Mouse (Mus musculus) monocyte, adult 2 months (primary cell): ENCODE results near the gene Dpm3.

Source experiments
- DNase-seq, 2 experiments: peaks; one replicate each; pipeline ENCODE4 v3.0.0; 2022; ENCODE audit warnings: low spot score in 2 of 2, low read depth in 1 of 2

The Dpm3 gene

GRCm38 (mm10) chr3:89293247-89293918 lies 34.2 kb downstream of the Dpm3 start:
- no peak for DNase-seq

DNA sequence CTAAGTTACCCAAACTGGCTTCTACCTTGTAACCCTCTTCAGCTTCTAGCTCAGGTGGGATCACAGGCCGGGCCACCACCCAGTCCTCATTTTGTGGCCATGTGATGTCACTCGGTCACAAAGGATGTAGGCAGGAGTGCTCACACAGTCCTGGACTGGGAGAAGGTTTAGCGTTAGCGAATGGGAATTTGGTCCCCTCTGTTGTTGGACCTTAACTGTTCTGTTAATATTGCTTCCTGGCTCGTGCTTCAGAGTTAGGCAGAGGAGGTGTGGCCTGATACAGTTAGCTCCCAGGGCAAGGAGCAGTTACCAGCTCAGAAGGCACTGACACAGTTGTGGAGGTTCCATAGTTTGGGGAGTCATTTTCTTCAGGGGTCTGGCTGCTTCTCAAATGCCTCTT lies 35.0 kb downstream of the Dpm3 start:
- no peak for DNase-seq

GRCm38 (mm10) chr3:89295685-89296230 lies 36.6 kb downstream of the Dpm3 start:
- no peak for DNase-seq

- DNase-seq = no peak
Measured at GRCm38 (mm10) chr3:89296761-89297396, 37.7 kb downstream of the Dpm3 start.

GRCm38 (mm10) chr3:89298908-89299307 lies 39.8 kb downstream of the Dpm3 start:
- no peak for DNase-seq

DNA sequence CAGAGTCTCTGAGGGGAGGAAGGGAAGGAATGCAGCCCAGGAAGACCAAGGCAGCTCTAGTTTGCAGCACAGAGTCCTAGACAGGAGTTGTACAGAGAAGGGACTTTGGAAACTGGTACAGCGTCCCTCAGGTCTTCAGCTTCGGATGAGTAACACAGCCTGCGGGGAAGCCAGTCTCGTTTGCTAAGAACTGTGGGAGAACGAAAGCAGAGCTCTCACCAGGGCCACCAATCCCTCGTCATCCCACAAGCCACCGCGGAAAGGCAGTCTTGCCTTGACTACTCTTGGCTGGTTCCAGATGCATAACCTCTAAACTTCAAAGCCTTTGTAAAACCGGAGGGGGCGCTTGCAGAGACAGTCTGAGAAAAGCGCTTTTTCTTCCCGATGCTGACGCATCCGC lies 40.3 kb downstream of the Dpm3 start:
- DNase-seq = no peak

GRCm38 (mm10) chr3:89300071-89300470 lies 40.9 kb downstream of the Dpm3 start:
- DNase-seq = no peak

GRCm38 (mm10) chr3:89300514-89300913 lies 41.4 kb downstream of the Dpm3 start:
- DNase-seq = no peak

DNA sequence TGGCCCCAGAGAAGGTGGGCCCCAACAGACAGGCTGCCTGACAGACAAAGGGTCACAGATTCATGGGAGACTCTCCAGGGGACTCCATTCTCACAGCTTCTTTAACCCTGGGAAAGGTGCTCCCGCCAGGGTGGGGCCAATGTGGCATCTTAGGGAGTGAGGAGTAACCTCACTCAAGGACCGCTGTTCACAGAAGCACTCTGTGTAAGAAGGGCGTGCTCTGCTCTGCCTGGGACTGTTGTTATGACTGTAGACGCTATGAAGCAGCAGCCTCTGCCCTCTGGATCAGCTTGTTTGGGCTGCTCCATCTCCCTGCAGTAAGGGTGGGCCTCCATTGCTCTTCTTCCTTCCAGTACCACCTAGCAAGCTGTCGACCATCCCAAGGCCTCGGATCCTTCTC lies 45.3 kb downstream of the Dpm3 start:
- no peak for DNase-seq

DNA sequence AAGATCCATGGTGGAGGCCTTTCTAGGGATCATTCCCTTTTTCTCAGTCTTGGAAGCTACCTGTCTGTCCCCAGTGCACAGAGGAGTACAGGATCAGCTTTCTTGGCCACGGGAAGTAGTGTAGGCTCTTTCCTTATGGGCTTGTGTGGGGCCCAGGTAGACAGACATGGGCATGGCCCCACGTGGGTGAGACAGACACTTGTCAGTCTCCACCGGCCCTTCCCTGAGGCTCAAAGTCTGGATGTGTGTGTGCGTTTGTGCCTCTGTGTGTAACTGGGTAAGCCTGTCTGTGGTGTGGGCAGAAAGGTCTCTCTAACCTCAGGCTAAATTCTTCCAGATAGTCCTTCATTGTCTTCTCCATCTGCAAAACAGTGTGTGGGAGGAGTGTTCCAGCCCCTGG lies 45.9 kb downstream of the Dpm3 start:
- DNase-seq = no peak

- no peak for DNase-seq
Measured at GRCm38 (mm10) chr3:89305551-89306325, 46.6 kb downstream of the Dpm3 start.

GRCm38 (mm10) chr3:89308089-89308488 lies 48.9 kb downstream of the Dpm3 start:
- peak in 1 of 2 experiments; percentile 39 for DNase-seq

- DNase-seq = no peak
Measured at GRCm38 (mm10) chr3:89314340-89314739, 55.2 kb downstream of the Dpm3 start.

- no peak for DNase-seq
Measured at GRCm38 (mm10) chr3:89314791-89315190, 55.6 kb downstream of the Dpm3 start.

- no peak for DNase-seq
Measured at GRCm38 (mm10) chr3:89315195-89315929, 56.2 kb downstream of the Dpm3 start.

DNA sequence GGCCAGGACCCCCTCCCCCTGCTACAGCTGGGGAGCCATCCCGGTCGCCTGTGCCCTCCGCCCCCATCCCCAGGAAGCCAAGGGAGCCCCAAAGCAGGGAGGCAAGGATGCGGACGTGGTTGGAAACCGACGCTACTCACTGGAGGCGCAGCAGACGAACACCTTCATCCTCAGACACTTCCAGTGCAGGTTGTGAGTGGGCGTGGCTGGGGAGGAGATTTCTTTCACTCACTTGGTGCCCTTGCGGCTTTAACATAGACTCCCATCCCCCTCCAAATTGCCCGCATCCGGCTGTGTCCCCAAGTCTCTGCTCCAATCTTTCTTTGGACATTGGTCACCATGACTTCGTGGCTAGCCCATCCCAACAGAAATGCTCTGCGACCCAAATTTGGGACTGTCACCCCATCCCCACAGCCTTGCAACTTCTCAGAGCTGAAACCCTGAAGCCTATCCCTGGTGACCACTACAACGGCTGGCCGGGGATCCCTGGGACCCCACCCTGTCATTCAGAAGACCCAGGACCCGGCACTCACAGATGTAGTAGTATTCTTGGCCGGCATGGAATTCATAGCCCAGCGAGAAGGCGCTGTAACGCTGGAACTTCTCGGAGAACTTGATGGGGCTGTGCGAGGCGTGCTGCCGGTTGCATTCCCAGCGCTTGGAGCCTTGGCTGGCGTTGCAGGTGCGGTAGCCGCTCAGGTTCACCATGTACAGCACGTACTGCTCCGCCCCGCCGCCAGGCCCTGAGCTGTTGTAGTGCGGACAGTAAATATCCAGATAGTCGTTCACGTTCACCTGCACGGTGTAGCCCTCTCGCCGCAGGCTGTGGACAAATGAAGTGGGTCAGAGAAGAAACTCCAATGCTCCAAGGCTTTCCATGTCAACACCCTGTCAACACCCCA lies 57.0 kb downstream of the Dpm3 start:
- DNase-seq = no peak
